Mouse (Mus musculus): ENCODE measurements around the gene Cdk17. TPM values are rescaled to one million over a fixed set of nuclear protein-coding genes. Genes with fewer than 3 reads are reported as not detected.

Gene Cdk17
- polyA plus RNA-seq, 1 experiment from 2014 or later: 8.2 TPM

GRCm38 (mm10) chr10:93116636-93117035 lies 44.0 kb upstream of the Cdk17 start:
- Histone ChIP-seq H3K4me2 (replicated peaks; ENCODE audit: low read depth) (no peak overlapping the region), H3K9me3 (ENCODE audit: control insufficient read depth, low read length) (no peaks in the 10 kb centered on the region), H3K4me1 (replicated peaks; ENCODE audit: control insufficient read depth, insufficient read depth) (no peaks in the 10 kb centered on the region), H3K27me3 (ENCODE audit: control insufficient read depth, insufficient read depth, low read length) (no peaks in the 10 kb centered on the region), H3K9ac (ENCODE audit: low read length) (no peak overlapping the region), H3K36me3 (ENCODE audit: control insufficient read depth, insufficient read depth, low read length) (no peaks in the 10 kb centered on the region), H3K27ac (replicated peaks) (no peak overlapping the region), H3K4me3 (ENCODE audit: low read depth, low read length) (no peak overlapping the region)
- TF ChIP-seq EP300 (optimal IDR thresholded peaks at IDR 0.05) (no peak), CTCF (IDR thresholded peaks at IDR 0.05; ENCODE audit: low read depth) (no peak)
- ATAC-seq (ENCODE audit: low FRiP score, low TSS enrichment) (no peak), DNase-seq (ENCODE audit: low spot score) (no peak)
- 63% methylated on average over 3 of the region's 3 CpGs for WGBS

GRCm38 (mm10) chr10:93119809-93120208 lies 40.9 kb upstream of the Cdk17 start:
- 73% methylated on average over 5 of the region's 5 CpGs for WGBS
- no peak for DNase-seq (ENCODE audit: low spot score)
- Histone ChIP-seq H3K4me3 (ENCODE audit: low read depth, low read length) (no peak overlapping the region), H3K4me1 (replicated peaks; ENCODE audit: control insufficient read depth, insufficient read depth) (no peaks in the 10 kb centered on the region), H3K4me2 (replicated peaks; ENCODE audit: low read depth) (no peak overlapping the region), H3K36me3 (ENCODE audit: control insufficient read depth, insufficient read depth, low read length) (no peaks in the 10 kb centered on the region), H3K27me3 (ENCODE audit: control insufficient read depth, insufficient read depth, low read length) (no peaks in the 10 kb centered on the region), H3K9me3 (ENCODE audit: control insufficient read depth, low read length) (no peaks in the 10 kb centered on the region), H3K27ac (replicated peaks) (no peak overlapping the region), H3K9ac (ENCODE audit: low read length) (no peak overlapping the region)
- TF ChIP-seq EP300 (optimal IDR thresholded peaks at IDR 0.05): no peak
- TF ChIP-seq CTCF (IDR thresholded peaks at IDR 0.05; ENCODE audit: low read depth): no peak
- ATAC-seq (ENCODE audit: low FRiP score, low TSS enrichment): no peak

- H3K9ac ChIP-seq (ENCODE audit: low read length): no peak overlapping the region
- H3K36me3 ChIP-seq (ENCODE audit: control insufficient read depth, insufficient read depth, low read length): no peaks in the 10 kb centered on the region
- H3K4me3 ChIP-seq (ENCODE audit: low read depth, low read length): no peak overlapping the region
- H3K9me3 ChIP-seq (ENCODE audit: control insufficient read depth, low read length): no peaks in the 10 kb centered on the region
- ATAC-seq (ENCODE audit: low FRiP score, low TSS enrichment) (no peak), DNase-seq (ENCODE audit: low spot score) (no peak)
- no peak overlapping the region for H3K4me2 ChIP-seq (replicated peaks; ENCODE audit: low read depth)
- no peak overlapping the region for H3K27ac ChIP-seq (replicated peaks)
- no peaks in the 10 kb centered on the region for H3K27me3 ChIP-seq (ENCODE audit: control insufficient read depth, insufficient read depth, low read length)
- 90% methylated on average over 6 of the region's 6 CpGs for WGBS
- H3K4me1 ChIP-seq (replicated peaks; ENCODE audit: control insufficient read depth, insufficient read depth): no peaks in the 10 kb centered on the region
- TF ChIP-seq EP300 (optimal IDR thresholded peaks at IDR 0.05): no peak
Observed at GRCm38 (mm10) chr10:93121262-93121860, 39.3 kb upstream of the Cdk17 start.

- WGBS: 73% methylated on average over 12 of the region's 12 CpGs
- Histone ChIP-seq H3K27me3 (ENCODE audit: control insufficient read depth, insufficient read depth, low read length) (no peaks in the 10 kb centered on the region), H3K4me3 (ENCODE audit: low read depth, low read length) (no peak overlapping the region), H3K36me3 (ENCODE audit: control insufficient read depth, insufficient read depth, low read length) (no peaks in the 10 kb centered on the region), H3K9me3 (ENCODE audit: control insufficient read depth, low read length) (no peaks in the 10 kb centered on the region), H3K4me2 (replicated peaks; ENCODE audit: low read depth) (no peak overlapping the region), H3K27ac (replicated peaks) (no peak overlapping the region), H3K4me1 (replicated peaks; ENCODE audit: control insufficient read depth, insufficient read depth) (no peaks in the 10 kb centered on the region), H3K9ac (ENCODE audit: low read length) (no peak overlapping the region)
- DNase-seq (ENCODE audit: low spot score) (no peak), ATAC-seq (ENCODE audit: low FRiP score, low TSS enrichment) (no peak)
- TF ChIP-seq CTCF (IDR thresholded peaks at IDR 0.05; ENCODE audit: low read depth): no peak
- no peak for TF ChIP-seq EP300 (optimal IDR thresholded peaks at IDR 0.05)
Observed at GRCm38 (mm10) chr10:93122399-93123184, 38.1 kb upstream of the Cdk17 start.

- H3K36me3 ChIP-seq (ENCODE audit: control insufficient read depth, insufficient read depth, low read length): no peaks in the 10 kb centered on the region
- H3K9ac ChIP-seq (ENCODE audit: low read length): no peak overlapping the region
- TF ChIP-seq CTCF (IDR thresholded peaks at IDR 0.05; ENCODE audit: low read depth) (no peak), EP300 (optimal IDR thresholded peaks at IDR 0.05) (no peak)
- 78% methylated on average over 4 of the region's 4 CpGs for WGBS
- no peaks in the 10 kb centered on the region for H3K27me3 ChIP-seq (ENCODE audit: control insufficient read depth, insufficient read depth, low read length)
- no peaks in the 10 kb centered on the region for H3K9me3 ChIP-seq (ENCODE audit: control insufficient read depth, low read length)
- no peak overlapping the region for H3K4me3 ChIP-seq (ENCODE audit: low read depth, low read length)
- H3K4me2 ChIP-seq (replicated peaks; ENCODE audit: low read depth): no peak overlapping the region
- DNase-seq (ENCODE audit: low spot score) (no peak), ATAC-seq (ENCODE audit: low FRiP score, low TSS enrichment) (no peak)
- H3K4me1 ChIP-seq (replicated peaks; ENCODE audit: control insufficient read depth, insufficient read depth): no peaks in the 10 kb centered on the region
- H3K27ac ChIP-seq (replicated peaks): no peak overlapping the region
Observed at GRCm38 (mm10) chr10:93123310-93123709, 37.4 kb upstream of the Cdk17 start.

Measured in stomach, postnatal 0 days (tissue).